Mouse (Mus musculus) testis, adult 2 months (tissue): ENCODE results near the gene Ugt1a6b.

ENCODE experiments used
- CTCF ChIP-seq: fragments of 200-500 bp; IDR thresholded peaks from 2 replicates; pipeline ENCODE4 v1.5.1; 2012; ENCODE audit warnings: low read depth, mild to moderate bottlenecking, inconsistent platforms, low read length, moderate library complexity; ENCODE audit not compliant: control insufficient read depth, insufficient read depth, insufficient replicate concordance
- POLR2A ChIP-seq: fragments of 200-500 bp; IDR thresholded peaks from 2 replicates; pipeline ENCODE4 v1.6.1; 2012; ENCODE audit warnings: low read depth, mild to moderate bottlenecking, inconsistent platforms, low read length, moderate library complexity; ENCODE audit not compliant: control insufficient read depth

GRCm38 (mm10) chr1:88245881-88246280 lies 142.8 kb downstream of the Ugt1a6b start:
- no peak for TF ChIP-seq CTCF
- TF ChIP-seq POLR2A: no peak
